Mouse (Mus musculus): ENCODE measurements around the gene Rerg.

DNA sequence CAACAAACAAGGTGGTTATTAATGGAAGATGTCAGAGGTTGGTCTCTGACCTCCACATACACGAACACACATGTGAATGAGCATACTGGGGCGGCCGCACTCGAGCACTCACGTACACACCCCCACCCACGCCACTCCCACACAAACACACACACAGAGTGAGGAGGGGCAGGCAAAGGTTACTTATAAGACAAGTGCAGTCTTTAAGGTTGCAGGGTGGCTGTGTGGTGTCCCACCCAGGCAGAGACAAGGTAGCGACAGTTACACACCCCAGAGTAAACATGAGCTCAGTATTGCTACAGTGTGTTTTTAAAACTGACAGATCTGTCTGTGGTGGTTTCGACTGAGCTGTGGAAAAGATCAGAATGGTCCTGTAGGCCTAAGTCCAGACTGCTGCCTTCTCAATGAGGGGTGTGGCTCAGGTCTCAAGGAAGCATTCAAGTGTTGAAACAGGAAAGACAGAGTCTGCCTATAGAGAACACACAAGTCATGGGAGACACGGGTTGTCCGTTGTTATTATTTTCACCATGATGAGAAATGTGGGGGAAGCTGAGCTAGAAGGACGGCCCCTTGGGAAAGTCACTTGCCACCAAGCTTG lies 8.7 kb downstream of the Rerg start:
- TF ChIP-seq CTCF (IDR thresholded peaks at IDR 0.05; ENCODE audit: low read depth) = no peak
- TF ChIP-seq EP300 (IDR thresholded peaks at IDR 0.05; ENCODE audit: low read depth) = no peak
